Mouse (Mus musculus) kidney, postnatal 36 days (tissue): ENCODE measurements around the gene Zkscan7.

Experiments
- DNase-seq, 2 experiments: peaks; one replicate each; pipeline ENCODE4 v3.0.0; 2021 to 2022; ENCODE audit warnings: mixed read lengths in 2 of 2

Zkscan7 gene

GRCm38 (mm10) chr9:122922436-122922835 lies 37.0 kb downstream of the Zkscan7 start:
- no peak for DNase-seq

- DNase-seq = peak; percentile 64 to 73
These were observed 37.5 kb downstream of the Zkscan7 start, which contains the start of gene Zfp105 for GRCm38 (mm10) chr9:122922936-122923381. Gene Zfp105, plus strand, starts transcription at chr9:122923072.

GRCm38 (mm10) chr9:122928915-122929314 lies 43.4 kb downstream of the Zkscan7 start:
- DNase-seq = no peak
